Mouse (Mus musculus) CH12.LX (cell line): ENCODE results near the gene Fgfr2.

Experiments used
- CHD1 ChIP-seq: IDR thresholded peaks from 2 replicates; pipeline ENCODE4 v1.6.1; 2012; ENCODE audit warnings: low read depth, low read length, improper control_type of control experiment, inconsistent platforms
- CTCF ChIP-seq, 2 experiments: IDR thresholded peaks in 1 of 2; conservative IDR thresholded peaks in 1 of 2; 2 replicates each; pipeline ENCODE4 v1.5.1; 2011 to 2012; ENCODE audit warnings: low read depth in 2 of 2, low read length in 2 of 2, improper control_type of control experiment in 1 of 2, inconsistent platforms in 1 of 2, mild to moderate bottlenecking in 1 of 2, moderate library complexity in 1 of 2
- EP300 ChIP-seq: IDR thresholded peaks from 2 replicates; pipeline ENCODE4 v1.6.1; 2011; ENCODE audit warnings: low read length, improper control_type of control experiment
- JUN ChIP-seq: IDR thresholded peaks from 2 replicates; pipeline ENCODE4 v1.6.1; 2011; ENCODE audit warnings: low read depth, mild to moderate bottlenecking, low read length, improper control_type of control experiment, moderate library complexity; ENCODE audit not compliant: insufficient read depth
- MAX ChIP-seq: IDR thresholded peaks from 2 replicates; pipeline ENCODE4 v1.6.1; 2011; ENCODE audit warnings: low read length, improper control_type of control experiment
- POLR2A ChIP-seq: IDR thresholded peaks from 2 replicates; pipeline ENCODE4 v1.6.1; 2011; ENCODE audit warnings: low read depth, mild to moderate bottlenecking, improper control_type of control experiment, low read length
- SIN3A ChIP-seq: IDR thresholded peaks from 2 replicates; pipeline ENCODE4 v1.6.1; 2012; ENCODE audit warnings: low read length, improper control_type of control experiment, inconsistent platforms
- USF1 ChIP-seq: IDR thresholded peaks from 2 replicates; pipeline ENCODE4 v1.6.1; 2014; ENCODE audit warnings: low read depth, mild to moderate bottlenecking, inconsistent platforms, low read length, improper control_type of control experiment

DNA sequence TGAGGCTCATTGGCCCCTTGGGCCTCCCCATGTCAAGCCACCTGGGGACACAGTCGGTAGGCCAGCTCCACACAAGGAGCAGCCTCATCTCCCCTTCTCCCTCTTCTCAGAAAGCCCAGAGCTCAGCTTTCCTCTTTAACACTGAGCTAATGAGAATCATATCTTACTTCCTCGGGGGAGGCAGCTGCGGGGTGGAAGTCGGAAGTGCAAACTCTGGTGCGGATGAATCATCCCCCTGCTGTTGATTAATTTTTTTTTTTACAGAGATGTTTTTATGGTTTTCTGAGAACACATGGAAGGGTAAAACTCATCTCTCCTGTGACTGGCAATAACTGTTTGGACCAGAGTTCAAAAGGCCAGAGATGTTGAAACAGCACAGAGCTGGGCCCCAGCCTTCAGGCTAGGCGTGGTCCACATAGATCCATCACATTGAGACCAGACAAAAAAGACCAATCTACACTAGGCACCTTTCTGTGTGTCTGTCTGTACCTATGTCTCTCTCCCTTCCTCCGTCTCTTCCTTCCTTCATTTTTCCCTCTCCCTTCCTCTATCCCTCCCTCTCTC, 609.6 kb downstream of the Fgfr2 start:
- no peak for TF ChIP-seq CHD1
- no peak for TF ChIP-seq USF1
- TF ChIP-seq POLR2A: no peak
- TF ChIP-seq JUN: no peak
- no peak for TF ChIP-seq CTCF (conservative IDR thresholded peaks at IDR 0.05 in 1 of 2, IDR thresholded peaks at IDR 0.05 in 1 of 2; ENCODE audit: low read depth in 2 of 2, low read length in 2 of 2)
- no peak for TF ChIP-seq MAX
- TF ChIP-seq SIN3A: no peak
- no peak for TF ChIP-seq EP300
